Mouse (Mus musculus) brain, embryonic 18.5 days (tissue): ENCODE results near the gene Fam169b.
"Not testable (repeated sequence)": the region's sequence is repeated elsewhere in the genome, so short reads cannot be mapped to it uniquely, and the experiment has no call there.

ENCODE experiments used
- DNase-seq: peaks from one replicate; pipeline ENCODE4 v3.0.0-alpha.2; 2012; ENCODE audit warnings: low read depth, low spot score

The Fam169b gene

DNA sequence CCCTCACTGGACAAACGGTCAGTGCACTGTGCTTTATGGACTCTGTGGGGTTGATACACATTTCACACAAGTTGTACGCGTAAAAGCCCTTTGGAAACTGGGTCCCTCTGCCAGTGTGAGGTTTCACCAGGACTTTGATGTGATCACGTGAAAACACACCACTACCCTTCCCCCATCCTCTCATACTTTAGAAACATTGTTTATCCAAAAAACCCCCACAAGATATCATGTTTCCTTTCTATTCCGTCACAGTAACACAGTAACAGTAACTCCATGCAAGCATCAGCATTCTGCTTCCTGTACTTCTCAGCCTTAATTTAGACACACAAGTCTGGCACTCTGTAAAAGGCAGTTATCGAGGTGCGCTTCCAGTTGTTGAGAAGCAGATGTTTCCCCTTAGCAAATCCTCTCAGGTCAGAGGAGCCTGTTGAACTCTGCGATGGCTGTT, 12.2 kb downstream of the Fam169b start:
- no peak for DNase-seq

DNA sequence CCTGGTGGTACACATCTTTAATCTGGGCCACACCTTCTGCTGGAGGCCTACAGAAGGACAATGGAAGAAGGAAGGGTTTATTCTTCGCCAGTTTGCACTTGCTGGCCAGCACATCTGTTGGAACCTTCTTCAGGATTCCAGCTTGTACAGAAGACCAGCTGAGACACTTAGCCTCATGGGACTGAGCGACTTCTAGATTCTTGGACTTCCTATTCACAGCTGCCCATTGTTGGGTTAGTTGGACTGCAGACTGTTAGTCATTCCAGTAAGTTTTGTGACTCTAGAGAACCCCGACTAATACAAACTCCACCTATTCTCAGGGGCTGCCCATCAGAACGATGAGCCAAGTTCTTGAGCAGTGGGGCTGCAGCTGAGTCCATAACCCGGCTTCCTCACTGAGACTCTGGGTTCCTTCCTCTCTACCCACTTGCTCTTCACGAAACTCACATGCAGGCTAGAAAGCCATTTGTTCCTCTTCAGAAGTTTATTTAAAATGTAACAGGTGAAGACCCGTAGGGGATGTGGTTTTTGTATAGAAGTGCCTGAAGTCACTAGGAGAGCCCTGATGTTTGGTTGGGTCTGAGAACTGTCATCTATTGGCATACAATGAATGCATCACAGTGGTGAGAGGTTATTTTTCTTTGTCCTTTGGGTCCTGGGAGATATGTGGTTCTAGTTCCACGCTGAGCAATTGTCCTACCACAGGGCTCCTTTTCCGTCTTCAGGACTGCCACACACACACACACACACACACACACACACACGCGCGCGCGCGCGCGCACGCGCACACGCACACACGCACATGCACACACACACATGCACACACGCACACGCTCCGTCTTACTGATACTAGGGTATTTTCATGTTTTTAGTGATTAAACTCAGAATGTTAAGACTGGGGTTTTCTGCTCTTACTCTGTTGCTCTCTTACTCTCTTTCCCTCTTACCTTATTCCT, 13.2 kb downstream of the Fam169b start:
- no peak for DNase-seq

DNA sequence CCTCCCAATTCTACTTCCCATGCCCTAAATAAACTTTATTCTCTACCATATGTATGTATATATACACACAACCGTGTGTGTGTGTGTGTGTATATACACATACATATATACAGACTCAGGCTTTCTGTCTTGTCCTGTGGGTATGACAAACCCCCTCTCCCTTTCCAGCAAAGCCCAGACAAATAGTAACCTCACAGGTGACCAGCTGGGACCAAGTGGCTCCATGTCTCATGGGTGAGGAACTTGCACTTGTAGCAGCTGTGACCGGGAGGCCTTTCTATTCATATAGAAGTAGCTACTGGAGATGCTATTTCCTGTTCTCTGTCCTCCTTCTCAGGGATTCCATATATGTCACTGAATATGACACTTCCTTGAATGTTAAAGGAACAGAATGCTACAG, 13.9 kb downstream of the Fam169b start:
- no peak for DNase-seq

DNA sequence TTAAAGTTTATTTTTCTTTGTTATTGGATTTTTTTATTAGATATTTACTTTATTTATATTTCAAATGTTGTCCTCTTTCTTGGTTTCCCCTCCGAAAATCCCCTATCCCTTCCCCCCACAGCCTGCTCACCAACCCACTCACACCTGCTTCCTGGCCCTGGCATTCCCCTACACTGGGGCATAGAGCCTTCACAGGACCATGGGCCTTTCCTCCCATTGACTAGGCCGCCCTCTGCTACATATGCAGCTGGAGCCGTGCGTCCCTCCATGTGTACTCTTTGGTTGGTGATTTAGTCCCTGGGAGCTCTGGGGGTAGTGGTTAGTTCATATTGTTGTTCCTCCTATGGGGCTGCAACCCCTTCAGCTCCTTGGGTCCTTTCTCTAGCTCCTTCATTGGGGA, 14.4 kb downstream of the Fam169b start:
- DNase-seq = not testable (repeated sequence)

DNA sequence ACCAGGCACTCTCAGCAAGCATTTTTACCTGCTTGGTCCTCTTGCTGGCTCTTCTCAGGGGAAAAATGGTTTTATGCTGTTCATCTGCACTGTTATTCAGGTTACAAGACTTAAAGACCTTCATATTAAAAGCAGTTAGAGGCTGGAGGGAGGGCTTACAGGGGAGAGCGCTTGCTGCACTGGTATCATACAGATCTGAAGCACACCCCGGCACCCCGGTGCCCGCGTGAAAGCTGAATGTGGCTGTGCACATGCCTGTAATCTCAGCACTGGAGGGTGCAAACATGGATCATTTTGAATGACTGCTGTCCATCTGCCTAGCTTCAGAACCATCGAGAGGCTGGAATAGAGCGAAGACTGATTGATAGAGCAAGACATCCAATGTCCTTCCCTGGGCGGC, 15.4 kb downstream of the Fam169b start:
- DNase-seq = no peak

DNA sequence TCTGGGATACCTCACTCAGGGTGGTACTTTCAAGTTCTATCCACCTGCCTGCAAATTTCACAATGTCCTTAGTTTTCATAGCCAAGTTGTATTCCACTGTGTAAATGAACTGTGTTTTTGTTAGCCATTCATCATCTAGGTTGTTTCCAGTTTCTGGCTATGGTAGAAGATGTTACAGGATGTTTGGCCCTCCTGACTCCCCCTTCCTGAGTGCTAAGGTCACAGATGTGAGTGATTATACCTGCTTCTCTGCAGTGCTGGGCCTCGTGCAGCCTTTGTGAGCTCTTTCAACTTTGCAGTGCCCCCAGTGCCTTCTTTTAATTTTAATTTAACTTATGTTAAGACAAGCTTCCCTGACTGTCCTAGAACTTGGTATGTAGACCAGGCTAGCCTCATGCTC, 18.0 kb downstream of the Fam169b start:
- DNase-seq = no peak

DNA sequence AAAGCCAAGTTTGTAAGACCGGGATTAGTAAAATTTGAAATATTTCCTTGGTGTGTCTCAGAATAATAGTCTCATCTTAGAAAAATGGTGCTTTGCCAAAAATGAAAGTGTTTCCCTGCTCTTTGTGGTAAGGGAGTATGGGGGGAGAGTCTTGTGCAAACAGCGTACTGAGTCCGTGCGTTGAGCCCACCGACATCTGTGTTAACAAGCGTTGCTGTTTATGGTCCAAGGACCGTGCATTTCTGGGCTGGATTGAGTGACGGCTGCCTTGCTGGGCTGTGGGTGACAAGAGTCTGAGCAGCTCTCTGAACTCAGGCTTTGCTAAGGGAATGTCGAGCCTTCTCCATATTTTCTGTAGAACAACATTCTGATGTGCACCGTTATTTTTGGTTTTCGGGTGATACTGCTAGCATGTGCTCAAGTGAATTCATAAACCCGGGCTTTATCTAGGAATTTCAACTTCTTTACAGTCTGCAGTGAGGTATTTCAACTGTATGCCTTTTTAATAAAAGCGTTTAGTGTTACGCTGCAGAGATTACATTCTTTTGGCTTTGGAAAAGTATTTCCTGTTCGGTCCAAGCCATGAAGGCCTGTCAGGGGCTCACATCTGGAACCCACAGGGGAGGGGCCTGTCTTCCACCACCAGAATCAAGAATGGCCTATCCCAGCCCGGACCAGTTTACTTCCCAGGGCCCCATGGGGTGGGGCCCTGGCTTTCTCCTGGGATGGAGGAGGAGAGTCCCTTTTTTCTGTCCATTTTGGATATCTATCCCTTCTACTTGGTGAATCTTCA, 20.6 kb downstream of the Fam169b start:
- DNase-seq = no peak

DNA sequence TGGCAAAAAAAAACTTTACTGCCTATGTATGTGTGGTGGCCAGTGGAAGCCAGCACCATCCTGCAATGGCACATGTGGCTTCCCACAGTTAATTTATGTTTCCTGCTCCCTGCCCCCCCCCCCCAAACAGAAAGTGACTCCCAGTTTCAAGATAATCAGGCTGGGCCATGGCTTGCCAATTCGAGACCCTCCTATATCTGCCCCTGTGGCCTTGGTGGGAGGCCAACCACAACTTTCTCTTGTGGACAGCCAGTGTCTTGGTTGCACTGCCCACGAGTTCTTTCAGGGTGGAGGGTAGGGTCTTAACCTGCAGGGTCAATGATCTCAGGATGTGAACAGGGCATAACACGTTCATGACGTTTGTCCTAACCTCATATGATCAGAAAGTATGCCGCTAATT, 22.8 kb downstream of the Fam169b start:
- no peak for DNase-seq

DNA sequence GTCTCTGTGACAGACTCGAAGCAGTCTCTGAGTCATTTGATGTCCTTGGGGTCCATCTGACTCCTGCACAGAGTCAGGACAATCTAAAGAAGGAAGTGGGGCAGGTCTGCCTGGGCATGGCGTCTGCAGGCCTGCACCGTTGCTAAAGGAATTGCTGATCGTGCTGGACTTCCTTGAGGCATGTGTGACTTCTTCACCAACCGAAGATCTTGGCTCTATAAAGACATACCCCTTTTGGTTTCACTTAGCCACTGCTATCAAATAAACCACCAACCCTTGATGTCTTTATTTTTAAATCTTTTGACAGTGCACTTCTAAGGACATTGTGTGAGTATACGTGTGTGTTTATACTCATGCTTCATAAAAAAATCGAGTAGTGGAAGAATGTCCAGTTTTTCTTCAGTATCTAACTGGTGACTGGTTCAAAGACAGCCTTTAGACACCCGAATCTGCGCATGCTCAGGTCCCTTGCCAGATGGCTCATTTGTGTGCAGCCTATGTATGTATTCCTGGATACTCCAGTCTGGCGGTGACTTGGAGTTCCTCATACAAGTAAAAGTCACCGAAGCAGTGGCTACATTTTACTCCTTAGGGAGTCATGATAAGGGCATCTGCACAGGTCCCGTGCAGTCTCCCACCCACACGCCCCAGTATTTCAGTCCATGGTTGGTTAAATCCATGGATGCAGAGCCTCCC, 24.9 kb downstream of the Fam169b start:
- no peak for DNase-seq

DNA sequence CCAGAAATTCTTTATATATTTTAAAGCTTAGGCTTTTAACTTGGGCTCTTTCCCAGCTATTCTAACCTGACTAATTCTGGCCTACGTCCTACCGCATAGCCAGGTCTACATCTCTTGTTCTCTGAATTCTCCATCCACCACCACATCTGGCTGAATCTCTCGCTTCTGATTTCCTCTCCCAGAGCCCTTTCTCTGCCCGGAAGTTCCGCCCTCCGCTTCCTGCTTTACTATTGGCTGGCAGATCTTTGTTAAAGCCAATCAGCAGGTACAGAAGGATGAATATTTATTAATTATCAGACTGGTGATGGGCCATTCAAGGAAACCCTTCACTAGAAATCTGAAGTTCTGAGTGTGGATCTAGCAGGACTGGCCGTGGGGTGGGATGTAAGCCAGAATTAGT, 27.5 kb downstream of the Fam169b start:
- DNase-seq = no peak

DNA sequence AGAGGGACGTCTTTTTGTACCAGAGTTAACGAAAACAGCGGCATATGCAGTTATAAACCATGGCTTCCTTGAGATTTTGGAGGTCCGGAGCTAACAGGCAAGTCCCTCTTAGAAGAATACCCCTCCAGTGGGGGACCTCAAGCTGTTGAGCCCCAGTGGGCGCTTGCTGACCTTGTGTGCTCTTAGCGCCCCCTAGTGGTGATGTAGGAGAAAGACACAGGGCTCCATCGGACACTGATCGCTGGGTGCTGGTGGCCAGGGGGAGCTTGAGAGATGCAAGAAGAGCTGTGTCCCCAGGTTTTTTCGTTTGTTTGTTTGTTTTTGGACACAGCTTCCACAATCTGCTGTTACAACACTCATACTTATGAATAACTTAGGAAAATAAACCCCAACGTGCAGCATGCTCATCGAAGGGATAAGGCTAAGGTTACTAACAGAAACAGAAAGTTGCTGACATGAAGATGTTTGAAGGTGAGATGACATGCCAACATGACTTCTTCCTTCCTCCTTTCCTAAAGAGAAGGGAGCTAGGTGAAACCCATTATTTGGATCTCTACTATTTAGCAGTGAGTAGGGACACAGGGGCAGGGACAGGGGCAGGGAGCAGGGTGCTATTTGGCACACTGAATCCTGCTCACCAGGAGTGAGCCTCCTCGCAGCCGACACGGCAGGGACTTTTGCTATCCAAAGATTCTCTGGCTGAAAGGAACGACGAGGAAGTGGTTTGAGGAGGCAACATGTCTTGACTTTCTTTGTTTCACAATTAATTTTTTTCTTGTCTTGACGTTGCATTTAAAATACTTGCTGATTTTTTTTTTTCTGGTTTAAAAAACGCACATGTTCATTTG, 29.2 kb downstream of the Fam169b start:
- DNase-seq = peak; percentile 52

DNA sequence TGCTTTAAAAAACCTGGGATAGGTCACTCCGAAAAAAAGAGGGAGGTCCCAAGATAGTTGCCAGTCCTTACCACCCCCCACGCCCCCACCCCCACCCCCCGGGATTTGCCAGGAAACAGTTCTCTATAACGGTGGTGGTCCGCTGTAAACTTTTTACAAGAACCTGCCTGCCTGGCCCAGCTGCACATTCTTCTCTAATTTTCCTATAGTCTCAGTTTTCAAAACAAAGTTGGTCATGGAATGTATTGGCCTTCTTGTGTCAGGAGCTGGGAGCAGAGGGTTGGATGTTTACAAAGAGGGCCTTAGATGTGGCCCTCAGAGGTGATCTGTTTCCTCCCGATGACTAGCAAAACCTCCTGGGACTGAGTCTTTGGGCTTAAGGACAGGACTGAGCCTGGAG, 30.0 kb downstream of the Fam169b start:
- DNase-seq = no peak

DNA sequence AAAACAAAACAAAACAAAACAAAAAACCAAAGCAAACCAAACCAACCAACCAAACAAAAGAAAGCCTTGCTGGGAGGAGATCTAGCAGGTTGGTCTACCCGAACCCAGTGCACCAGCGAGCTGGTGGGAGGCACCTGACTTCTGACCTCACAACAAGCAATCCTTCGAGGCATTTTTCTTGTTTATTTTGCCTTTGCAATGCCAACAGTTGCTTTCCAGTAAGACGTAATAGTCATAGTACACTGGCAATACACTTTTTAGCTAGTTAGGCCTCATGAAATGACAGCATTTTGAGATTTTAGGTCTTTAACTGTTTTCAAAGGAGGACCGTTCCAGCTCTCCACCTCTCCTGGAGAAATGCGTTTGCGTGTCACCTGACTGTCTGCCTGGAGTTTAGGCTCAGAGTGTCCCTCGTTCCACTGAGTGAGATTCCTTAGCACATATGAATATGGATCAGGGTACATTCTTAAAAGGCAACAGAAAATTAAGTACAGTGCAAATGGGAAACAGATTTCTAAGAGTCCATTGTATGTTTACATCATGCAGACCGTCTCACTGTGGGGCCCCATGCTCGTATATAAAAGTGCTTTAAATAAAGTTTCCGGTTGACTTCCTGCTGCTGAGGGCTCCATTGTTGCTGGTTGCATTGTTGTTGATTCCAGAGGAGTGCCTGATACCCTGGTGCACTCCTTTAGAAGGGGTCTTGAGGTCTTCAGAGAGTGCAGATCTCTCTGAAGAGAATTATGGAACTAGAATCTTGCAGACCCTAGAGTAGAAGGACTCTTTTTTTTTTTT, 32.3 kb downstream of the Fam169b start:
- DNase-seq = no peak

DNA sequence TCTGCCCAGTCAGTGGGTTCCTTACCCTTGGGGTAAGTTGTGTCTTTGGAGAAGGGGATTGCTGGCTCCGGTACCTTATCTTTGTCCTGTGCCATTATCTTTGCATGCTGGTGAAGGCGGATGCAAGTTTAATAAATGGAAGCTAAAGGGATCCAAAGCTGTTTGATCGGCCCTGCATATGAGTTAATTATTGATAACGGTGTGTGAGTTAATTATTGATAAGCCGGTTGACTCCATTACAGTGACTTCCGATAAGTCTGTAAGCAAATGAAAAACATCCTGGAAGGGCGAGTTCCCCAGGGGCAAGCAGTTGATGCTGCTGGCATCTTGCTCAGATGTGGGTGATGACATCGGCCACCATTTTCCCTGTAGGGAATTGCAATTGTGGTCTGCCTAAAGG, 33.1 kb downstream of the Fam169b start:
- no peak for DNase-seq

DNA sequence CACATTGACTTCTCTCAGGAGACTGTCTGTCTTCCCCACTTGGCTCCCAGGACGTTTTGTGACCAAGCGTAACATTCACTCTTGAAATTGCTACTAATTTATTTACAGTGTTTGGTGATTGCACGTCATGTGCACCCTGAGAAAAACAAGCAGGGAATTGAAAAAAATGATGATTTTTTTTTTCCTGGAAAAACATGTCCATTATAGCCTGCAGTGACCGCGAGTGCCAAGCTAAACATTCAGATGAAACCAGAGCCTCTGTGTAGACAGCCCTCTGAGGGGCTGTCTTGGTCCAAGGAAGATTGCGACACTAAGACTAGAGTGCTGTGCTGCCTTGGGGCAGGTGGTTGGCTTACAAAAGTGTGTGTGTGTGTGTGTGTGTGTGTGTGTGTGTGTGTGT, 37.8 kb downstream of the Fam169b start:
- DNase-seq = no peak

DNA sequence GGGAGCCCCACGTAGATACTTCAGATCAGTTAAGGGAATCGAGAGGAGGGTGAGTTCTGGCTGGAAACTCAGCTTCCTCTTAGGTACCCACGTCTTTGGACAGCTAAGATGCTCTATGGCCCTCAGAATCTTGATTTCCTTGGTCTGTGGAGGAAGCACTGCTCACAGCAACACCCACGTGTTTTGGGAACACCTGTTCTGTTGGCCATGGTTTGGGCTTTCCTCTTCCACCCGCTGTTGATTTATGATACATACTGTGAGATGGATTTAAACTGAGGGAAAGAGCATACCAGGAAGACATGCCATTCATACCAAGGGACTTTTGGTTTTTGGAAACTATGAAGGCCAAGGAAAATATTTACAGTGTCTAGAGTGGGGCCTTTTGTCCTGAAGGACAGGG, 38.8 kb downstream of the Fam169b start:
- DNase-seq = no peak

DNA sequence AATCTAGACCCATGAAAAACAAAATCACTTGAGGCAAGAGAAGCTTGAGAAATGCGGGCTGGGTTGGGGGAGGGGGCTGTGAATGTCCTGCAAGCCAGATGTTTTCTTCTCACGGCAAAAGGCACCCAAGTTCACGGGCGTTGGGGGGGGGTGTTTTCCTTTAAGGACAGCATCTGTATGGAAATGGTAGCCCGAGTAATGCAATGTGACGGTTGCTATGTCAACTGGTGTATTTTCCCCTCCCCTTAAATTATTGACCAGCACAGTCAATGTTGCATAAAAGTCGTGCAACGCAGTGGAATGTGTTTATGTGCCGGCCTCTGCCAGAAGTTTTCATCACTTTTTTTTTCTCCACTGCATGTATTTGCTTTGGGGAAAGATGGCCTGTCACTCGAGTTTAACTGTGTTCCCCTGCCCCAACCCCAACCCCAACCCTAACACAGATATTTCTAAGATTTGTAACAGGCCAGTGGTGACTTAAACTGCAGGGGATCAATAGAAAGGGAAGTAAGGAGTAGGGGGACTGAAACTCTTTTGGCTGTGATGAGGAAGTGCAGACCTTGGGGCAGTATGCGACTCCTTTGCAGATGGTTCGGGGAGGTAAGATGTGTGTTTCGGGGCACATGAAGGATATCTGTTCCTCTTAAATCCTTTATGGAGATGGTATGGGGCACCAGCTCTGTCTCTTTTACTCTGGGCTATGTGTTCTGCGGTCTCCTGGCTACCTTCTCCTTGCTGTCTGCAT, 39.6 kb downstream of the Fam169b start:
- DNase-seq = no peak

DNA sequence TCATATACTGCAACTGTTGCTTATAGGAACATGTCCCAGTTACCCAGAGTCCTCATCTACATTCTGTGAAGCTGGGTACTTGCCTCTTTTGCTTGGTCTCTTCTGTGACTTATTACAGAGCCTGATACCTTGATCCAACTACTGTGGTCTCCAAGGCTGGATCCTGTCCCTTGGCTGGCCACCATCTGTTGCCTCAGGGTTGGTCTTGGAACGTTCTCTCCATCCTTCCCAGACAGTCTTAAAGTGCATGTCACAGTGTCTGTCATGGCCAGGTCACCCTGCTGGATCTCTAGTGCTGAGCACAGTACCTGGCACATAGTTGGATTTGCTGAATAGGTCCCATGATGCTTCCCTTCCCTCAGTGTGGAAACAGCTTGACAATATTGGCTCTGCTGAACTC, 40.6 kb downstream of the Fam169b start:
- DNase-seq = no peak

DNA sequence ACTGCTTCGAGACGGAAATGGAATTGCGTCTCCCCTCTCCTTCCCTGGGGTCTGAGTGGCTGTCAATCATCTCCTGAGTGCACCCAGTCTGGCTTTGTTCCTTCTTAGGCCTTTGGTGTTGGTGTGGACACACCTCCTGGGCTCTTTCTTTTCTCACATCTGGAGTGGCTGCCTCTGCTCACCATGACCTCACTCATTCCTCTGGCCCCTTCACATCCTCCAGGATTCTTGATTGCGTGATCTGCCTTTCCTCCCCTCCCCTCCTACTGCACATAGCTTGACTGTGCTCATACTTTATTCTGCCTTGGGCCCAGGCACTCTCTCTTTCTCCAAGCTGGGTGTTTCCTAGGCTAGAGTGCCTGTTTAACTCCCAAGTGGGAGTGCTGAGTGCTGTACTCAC, 41.4 kb downstream of the Fam169b start:
- no peak for DNase-seq
